Mouse (Mus musculus): Measurements from ENCODE around the gene Mup8.
"Not testable (repeated sequence)": the region's sequence is repeated elsewhere in the genome, so short reads cannot be mapped to it uniquely, and the experiment has no call there.

Gene Mup8

DNA sequence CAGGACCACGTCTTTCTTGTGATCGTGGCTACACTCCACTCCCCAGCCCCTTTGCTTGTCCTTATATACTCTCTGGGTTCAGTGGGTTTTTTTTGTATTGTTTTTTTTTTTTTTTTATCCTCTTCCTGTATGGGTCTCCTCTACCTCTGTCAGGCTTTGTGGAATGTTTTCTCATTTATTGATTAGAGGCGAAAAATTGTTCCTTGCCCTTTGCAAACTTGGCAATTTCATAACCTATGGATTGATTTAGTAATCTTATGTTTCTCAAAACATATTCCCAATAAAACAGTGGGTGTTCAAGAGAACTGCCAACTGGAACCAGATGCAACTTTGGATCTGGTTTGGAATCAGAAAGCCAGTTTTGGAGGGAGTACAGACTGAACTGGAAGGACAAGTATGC lies at the start of gene Mup8:
Mup8 (minus strand) TSS at position 101 of the 400 bp plus-strand sequence.
- DNase-seq, result not testable (repeated sequence)

GRCm38 (mm10) chr4:60265977-60266770 lies 43.8 kb upstream of the Mup8 start:
- DNase-seq, result not testable (repeated sequence)

GRCm38 (mm10) chr4:60262706-60263105 lies 40.3 kb upstream of the Mup8 start:
- DNase-seq, result not testable (repeated sequence)
